Mouse (Mus musculus): ENCODE data around the gene Gm10570. TPM values are rescaled to one million over a fixed set of nuclear protein-coding genes. Genes with fewer than 3 reads are reported as not detected.

Gm10570 gene
- polyA plus RNA-seq, 1 experiment, result not detected

DNA sequence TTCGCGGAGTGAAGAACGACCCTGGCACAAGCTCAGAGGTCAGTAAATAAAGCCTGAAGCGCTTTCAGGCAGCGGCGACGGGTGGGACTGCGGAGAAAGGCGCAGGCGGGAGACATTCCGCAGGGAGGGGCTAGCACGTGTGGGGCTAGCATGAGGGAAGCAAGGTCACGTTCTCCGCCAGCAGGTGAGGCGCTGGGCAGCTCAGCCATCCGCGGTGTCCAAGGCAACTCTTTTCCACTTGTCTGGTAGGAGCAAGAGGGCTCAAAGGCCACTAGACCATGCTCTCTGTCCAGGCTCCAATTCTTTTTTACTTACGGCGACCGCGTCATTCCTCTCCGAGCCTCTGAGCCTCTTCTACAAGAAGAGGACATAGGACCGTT, 633 bp downstream of the Gm10570 start:
- Histone ChIP-seq H3K4me1 (ENCODE audit: control insufficient read depth, insufficient read depth, low read length) (no peaks in the 10 kb centered on the region; the same call in 1 of the 2 replicates), H3K4me3 (ENCODE audit: insufficient read depth, low read length) (peak overlapping the region; percentile 51), H3K27ac (ENCODE audit: insufficient read depth, low read length) (no peak overlapping the region)
- TF ChIP-seq CTCF (IDR thresholded peaks at IDR 0.05; ENCODE audit: borderline replicate concordance, insufficient read depth, low read length) (no peak), POLR2A (IDR thresholded peaks at IDR 0.05; ENCODE audit: low read depth, low read length) (no peak)

GRCm38 (mm10) chr4:130306796-130307630, 1.5 kb downstream of the Gm10570 start:
- no peak for TF ChIP-seq CTCF (IDR thresholded peaks at IDR 0.05; ENCODE audit: borderline replicate concordance, insufficient read depth, low read length)
- TF ChIP-seq POLR2A (IDR thresholded peaks at IDR 0.05; ENCODE audit: low read depth, low read length), result no peak

DNA sequence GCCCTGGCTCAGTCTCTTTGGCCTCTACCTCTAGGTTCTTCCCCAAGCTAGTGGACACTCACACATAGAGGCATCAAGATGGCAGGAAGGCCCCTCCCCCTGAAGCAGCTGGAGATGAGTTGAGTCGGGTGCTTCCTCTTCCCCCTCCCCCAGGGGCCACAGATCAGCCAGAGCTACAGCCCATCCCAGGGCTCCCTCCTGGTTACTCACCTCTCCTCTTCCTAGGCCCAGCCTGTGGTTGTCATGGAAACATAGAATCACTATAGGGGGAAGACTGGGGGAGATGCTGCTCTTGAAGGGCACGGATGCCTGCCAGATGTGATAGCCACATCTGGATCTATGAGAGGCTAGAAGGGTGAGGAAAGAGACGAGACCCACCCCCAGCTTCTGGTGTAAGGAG, 3.7 kb downstream of the Gm10570 start:
- H3K4me1 ChIP-seq (ENCODE audit: control insufficient read depth, insufficient read depth, low read length), result no peaks in the 10 kb centered on the region; the same call in 1 of the 2 replicates
- no peak overlapping the region for H3K27ac ChIP-seq (ENCODE audit: insufficient read depth, low read length)
- H3K4me3 ChIP-seq (ENCODE audit: insufficient read depth, low read length), result no peak overlapping the region
- TF ChIP-seq CTCF (IDR thresholded peaks at IDR 0.05; ENCODE audit: borderline replicate concordance, insufficient read depth, low read length), result no peak

More at GRCm38 (mm10) chr4:130306796-130307630, 1.5 kb downstream of the Gm10570 start:
- Histone ChIP-seq H3K4me3 (ENCODE audit: insufficient read depth, low read length) (no peak overlapping the region), H3K27ac (ENCODE audit: insufficient read depth, low read length) (no peak overlapping the region), H3K4me1 (ENCODE audit: control insufficient read depth, insufficient read depth, low read length) (no peaks in the 10 kb centered on the region; the same call in 1 of the 2 replicates)

DNA sequence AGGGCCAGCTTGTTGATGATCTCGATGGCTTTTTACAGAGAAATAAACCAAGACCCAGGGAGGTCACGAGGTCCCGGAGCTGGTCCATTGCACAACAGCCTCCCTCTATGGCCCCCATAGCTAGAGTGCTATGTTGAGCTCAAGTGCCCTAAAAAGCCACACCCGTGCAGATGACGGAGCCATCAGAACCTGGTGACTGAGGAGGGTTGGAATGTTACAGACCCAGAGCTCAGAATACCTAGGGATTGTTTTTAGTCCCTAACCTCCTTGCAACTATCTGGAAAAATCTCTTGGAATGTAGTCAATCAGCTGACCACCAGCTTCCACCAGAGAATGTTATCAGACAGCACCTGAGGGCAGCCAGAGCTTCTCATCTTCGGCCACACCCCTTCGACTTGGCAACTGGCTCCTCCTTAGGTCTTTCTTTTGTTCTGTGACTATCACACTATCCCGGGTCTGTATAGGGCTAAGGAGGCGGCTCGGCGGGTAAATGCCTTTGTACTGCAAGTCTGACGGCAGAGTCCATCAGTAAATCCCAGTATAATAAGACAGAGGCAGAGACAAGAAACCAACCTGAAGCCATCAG, 6.1 kb downstream of the Gm10570 start:
- H3K4me1 ChIP-seq (ENCODE audit: control insufficient read depth, insufficient read depth, low read length), result no peaks in the 10 kb centered on the region; the same call in 1 of the 2 replicates
- TF ChIP-seq CTCF (IDR thresholded peaks at IDR 0.05; ENCODE audit: borderline replicate concordance, insufficient read depth, low read length) (no peak), POLR2A (IDR thresholded peaks at IDR 0.05; ENCODE audit: low read depth, low read length) (no peak)
- no peak overlapping the region for H3K4me3 ChIP-seq (ENCODE audit: insufficient read depth, low read length)
- H3K27ac ChIP-seq (ENCODE audit: insufficient read depth, low read length), result no peak overlapping the region

- Histone ChIP-seq H3K4me1 (ENCODE audit: control insufficient read depth, insufficient read depth, low read length) (no peaks in the 10 kb centered on the region), H3K4me3 (ENCODE audit: insufficient read depth, low read length) (no peak overlapping the region), H3K27ac (ENCODE audit: insufficient read depth, low read length) (no peak overlapping the region)
- TF ChIP-seq CTCF (IDR thresholded peaks at IDR 0.05; ENCODE audit: borderline replicate concordance, insufficient read depth, low read length), result no peak
- no peak for TF ChIP-seq POLR2A (IDR thresholded peaks at IDR 0.05; ENCODE audit: low read depth, low read length)
Measured at GRCm38 (mm10) chr4:130299629-130300018, 8.8 kb downstream of the Gm10570 start.

DNA sequence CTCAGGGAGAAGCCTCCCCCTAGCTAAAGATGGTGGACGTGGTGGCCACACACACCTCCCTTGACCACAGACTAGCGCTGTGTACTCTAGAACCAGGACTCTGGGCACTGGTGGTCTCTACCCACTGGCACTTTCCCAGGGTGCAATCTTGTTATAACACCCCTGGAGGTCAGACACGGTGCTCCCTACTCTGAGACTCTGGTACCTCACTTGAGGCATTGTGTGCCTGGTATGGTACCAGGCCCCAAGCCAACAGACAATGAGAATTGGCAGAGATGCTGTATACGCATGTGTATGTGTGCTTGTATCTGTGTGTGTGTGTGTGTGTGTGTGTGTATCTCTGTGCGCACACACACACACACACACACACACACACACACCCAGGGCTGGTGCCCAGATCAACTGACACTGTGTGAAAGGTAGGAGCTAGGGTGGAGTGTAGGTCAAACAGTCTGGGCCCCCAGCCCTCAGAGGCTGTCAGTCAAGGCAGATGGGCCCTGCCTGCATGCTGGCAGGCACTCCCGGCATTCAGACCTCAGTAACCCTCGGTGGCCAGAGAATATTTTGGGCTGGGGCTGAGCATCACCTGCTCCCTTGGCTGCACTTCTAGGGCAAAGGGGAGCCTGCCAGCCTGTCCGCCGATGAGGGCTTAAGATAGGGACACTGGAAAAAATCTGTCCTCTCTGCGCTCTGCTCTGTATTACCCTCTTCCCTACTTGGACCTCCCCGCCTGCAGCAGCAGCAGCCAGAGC, 9.4 kb downstream of the Gm10570 start:
- Histone ChIP-seq H3K4me3 (ENCODE audit: insufficient read depth, low read length) (no peak overlapping the region), H3K27ac (ENCODE audit: insufficient read depth, low read length) (no peak overlapping the region), H3K4me1 (ENCODE audit: control insufficient read depth, insufficient read depth, low read length) (no peaks in the 10 kb centered on the region)
- TF ChIP-seq POLR2A (IDR thresholded peaks at IDR 0.05; ENCODE audit: low read depth, low read length) (no peak), CTCF (IDR thresholded peaks at IDR 0.05; ENCODE audit: borderline replicate concordance, insufficient read depth, low read length) (no peak)

DNA sequence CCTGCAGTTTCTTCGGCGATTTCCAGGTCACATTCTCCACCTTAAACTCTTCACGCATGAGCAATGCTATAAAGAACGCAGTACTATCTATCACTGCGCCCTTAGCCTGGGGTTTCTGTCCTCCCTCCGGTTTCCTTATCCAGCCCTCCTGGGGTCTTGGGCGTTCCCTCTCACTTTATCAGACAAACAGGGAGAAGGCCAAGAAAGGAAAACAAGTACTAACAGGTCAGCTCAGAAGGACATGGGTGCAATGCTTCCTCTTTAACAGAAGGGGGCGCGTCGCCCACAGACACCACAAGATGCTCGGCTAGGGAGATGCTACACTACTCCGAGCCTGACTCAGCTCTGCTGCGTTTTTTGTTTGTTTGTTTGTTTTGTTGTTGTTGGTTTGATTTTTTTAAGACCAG, 11.3 kb downstream of the Gm10570 start:
- Histone ChIP-seq H3K4me1 (ENCODE audit: control insufficient read depth, insufficient read depth, low read length) (no peaks in the 10 kb centered on the region), H3K4me3 (ENCODE audit: insufficient read depth, low read length) (no peak overlapping the region), H3K27ac (ENCODE audit: insufficient read depth, low read length) (no peak overlapping the region)
- no peak for TF ChIP-seq POLR2A (IDR thresholded peaks at IDR 0.05; ENCODE audit: low read depth, low read length)
- TF ChIP-seq CTCF (IDR thresholded peaks at IDR 0.05; ENCODE audit: borderline replicate concordance, insufficient read depth, low read length), result peak; percentile 85

- no peak overlapping the region for H3K27ac ChIP-seq (ENCODE audit: insufficient read depth, low read length)
- TF ChIP-seq POLR2A (IDR thresholded peaks at IDR 0.05; ENCODE audit: low read depth, low read length) (no peak), CTCF (IDR thresholded peaks at IDR 0.05; ENCODE audit: borderline replicate concordance, insufficient read depth, low read length) (no peak)
- H3K4me3 ChIP-seq (ENCODE audit: insufficient read depth, low read length), result no peak overlapping the region
- H3K4me1 ChIP-seq (ENCODE audit: control insufficient read depth, insufficient read depth, low read length), result no peaks in the 10 kb centered on the region
Measured at GRCm38 (mm10) chr4:130296243-130296965, 12.1 kb downstream of the Gm10570 start.

- Histone ChIP-seq H3K4me1 (ENCODE audit: control insufficient read depth, insufficient read depth, low read length) (no peaks in the 10 kb centered on the region), H3K27ac (ENCODE audit: insufficient read depth, low read length) (no peak overlapping the region), H3K4me3 (ENCODE audit: insufficient read depth, low read length) (no peak overlapping the region)
- TF ChIP-seq POLR2A (IDR thresholded peaks at IDR 0.05; ENCODE audit: low read depth, low read length), result no peak
- no peak for TF ChIP-seq CTCF (IDR thresholded peaks at IDR 0.05; ENCODE audit: borderline replicate concordance, insufficient read depth, low read length)
Measured at GRCm38 (mm10) chr4:130295047-130295745, 13.3 kb downstream of the Gm10570 start.

All from embryonic fibroblast, embryonic 13.5 days (primary cell).